Mouse (Mus musculus) right cerebral cortex, adult 2 months (tissue): ENCODE measurements around the gene Ptpru.

Experiments used
- DNase-seq, 2 experiments: peaks; one replicate each; pipeline ENCODE4 v3.0.0; 2021 to 2022; ENCODE audit warnings: low spot score in 2 of 2

The Ptpru gene

GRCm38 (mm10) chr4:131786800-131787199 lies 51.3 kb downstream of the Ptpru start:
- DNase-seq: no peak

- peak; percentile 44 to 51 for DNase-seq
These were observed 54.1 kb downstream of the Ptpru start for GRCm38 (mm10) chr4:131784034-131784433.

GRCm38 (mm10) chr4:131781023-131781422 lies 57.1 kb downstream of the Ptpru start:
- DNase-seq: peak in 1 of 2 experiments; percentile 41

GRCm38 (mm10) chr4:131778616-131779275 lies 59.3 kb downstream of the Ptpru start:
- DNase-seq: no peak

GRCm38 (mm10) chr4:131771384-131771783 lies 66.7 kb downstream of the Ptpru start:
- DNase-seq: no peak

- peak; percentile 38 for DNase-seq
These were observed 74.2 kb downstream of the Ptpru start for GRCm38 (mm10) chr4:131763911-131764310.

GRCm38 (mm10) chr4:131763479-131763878 lies 74.6 kb downstream of the Ptpru start:
- DNase-seq: no peak

GRCm38 (mm10) chr4:131762211-131762784 lies 75.8 kb downstream of the Ptpru start:
- peak; percentile 61 to 69 for DNase-seq

- peak; percentile 14 to 18 for DNase-seq
These were observed 85.8 kb downstream of the Ptpru start for GRCm38 (mm10) chr4:131752204-131752837.

GRCm38 (mm10) chr4:131751561-131751960 lies 86.5 kb downstream of the Ptpru start:
- DNase-seq: peak; percentile 60 to 70

- no peak for DNase-seq
These were observed 88.3 kb downstream of the Ptpru start for GRCm38 (mm10) chr4:131749802-131750201.

GRCm38 (mm10) chr4:131744685-131745043 lies 93.4 kb downstream of the Ptpru start:
- DNase-seq: no peak

- no peak for DNase-seq
These were observed 94.0 kb downstream of the Ptpru start for GRCm38 (mm10) chr4:131743831-131744684.

- DNase-seq: no peak
These were observed 95.1 kb downstream of the Ptpru start for GRCm38 (mm10) chr4:131743031-131743430.

- DNase-seq: no peak
These were observed 97.5 kb downstream of the Ptpru start for GRCm38 (mm10) chr4:131740621-131741020.

GRCm38 (mm10) chr4:131728628-131729027 lies 109.5 kb downstream of the Ptpru start:
- no peak for DNase-seq

GRCm38 (mm10) chr4:131723415-131724080 lies 114.5 kb downstream of the Ptpru start:
- peak; percentile 60 to 62 for DNase-seq

- DNase-seq: no peak
These were observed 115.8 kb downstream of the Ptpru start for GRCm38 (mm10) chr4:131722121-131722841.

GRCm38 (mm10) chr4:131719151-131719550 lies 118.9 kb downstream of the Ptpru start:
- DNase-seq: peak; percentile 64
